Mouse (Mus musculus) spleen, postnatal 14 days (tissue): ENCODE results near the gene Acot2.
"Not testable (repeated sequence)": the region's sequence is repeated elsewhere in the genome, so short reads cannot be mapped to it uniquely, and the experiment has no call there.

Experiments used
- DNase-seq, 2 experiments: peaks; one replicate each; pipeline ENCODE4 v3.0.0; 2021 to 2022; ENCODE audit warnings: low spot score in 2 of 2

Gene Acot2

GRCm38 (mm10) chr12:83987583-83988441, at the start of gene Acot2:
Gene Acot2 (plus strand): TSS chr12:83987861.
- peak; percentile 43 to 65 for DNase-seq

- not testable (repeated sequence) for DNase-seq
Measured at GRCm38 (mm10) chr12:83938592-83938991, 49.1 kb upstream of the Acot2 start.

- no peak for DNase-seq
Measured at GRCm38 (mm10) chr12:83939332-83939731, 48.3 kb upstream of the Acot2 start.

- DNase-seq = no peak
Measured at GRCm38 (mm10) chr12:83940031-83940430, 47.6 kb upstream of the Acot2 start.

- no peak for DNase-seq
Measured at GRCm38 (mm10) chr12:83941938-83942337, 45.7 kb upstream of the Acot2 start.

- DNase-seq = no peak
Measured at GRCm38 (mm10) chr12:83947260-83947811, 40.3 kb upstream of the Acot2 start.

- DNase-seq = no peak
Measured at GRCm38 (mm10) chr12:83949043-83949442, 38.6 kb upstream of the Acot2 start.

- no peak for DNase-seq
Measured at GRCm38 (mm10) chr12:83949776-83950492, 37.7 kb upstream of the Acot2 start.

GRCm38 (mm10) chr12:83950493-83950839, 37.2 kb upstream of the Acot2 start, which contains the start of gene Riox1:
Gene Riox1 (plus strand): TSS chr12:83950608.
- peak; percentile 46 to 59 for DNase-seq

GRCm38 (mm10) chr12:83950840-83951701, 36.6 kb upstream of the Acot2 start:
- peak; percentile 16 to 23 for DNase-seq

GRCm38 (mm10) chr12:83951711-83952575, 35.7 kb upstream of the Acot2 start:
- DNase-seq = no peak

GRCm38 (mm10) chr12:83958278-83958677, 29.4 kb upstream of the Acot2 start:
- DNase-seq = no peak

- no peak for DNase-seq
Measured at GRCm38 (mm10) chr12:83965235-83965634, 22.4 kb upstream of the Acot2 start.

GRCm38 (mm10) chr12:83972117-83972516, 15.5 kb upstream of the Acot2 start:
- no peak for DNase-seq

- DNase-seq = no peak
Measured at GRCm38 (mm10) chr12:83978862-83979261, 8.8 kb upstream of the Acot2 start.

- DNase-seq = no peak
Measured at GRCm38 (mm10) chr12:83981615-83982014, 6.0 kb upstream of the Acot2 start.

GRCm38 (mm10) chr12:83984752-83985151, 2.9 kb upstream of the Acot2 start, which contains the start of gene Heatr4:
Gene Heatr4 (minus strand): TSS chr12:83984852.
- no peak for DNase-seq

- no peak for DNase-seq
Measured at GRCm38 (mm10) chr12:83987242-83987582, 449 bp upstream of the Acot2 start.

GRCm38 (mm10) chr12:83988483-83988882, 822 bp downstream of the Acot2 start:
- DNase-seq = no peak

GRCm38 (mm10) chr12:83989378-83989777, 1.7 kb downstream of the Acot2 start:
- no peak for DNase-seq

- no peak for DNase-seq
Measured at GRCm38 (mm10) chr12:83997221-83997620, 9.6 kb downstream of the Acot2 start.
